Mouse (Mus musculus): ENCODE measurements around the gene Sash3.

GRCm38 (mm10) chrX:48139368-48140285 is 6.6 kb upstream of the Sash3 start:
- no peak for TF ChIP-seq ZNF384 (IDR thresholded peaks at IDR 0.05; ENCODE audit: low read depth, low read length)
- no peak for TF ChIP-seq CHD2 (IDR thresholded peaks at IDR 0.05; ENCODE audit: low read depth, low read length)
- TF ChIP-seq ZC3H11A (IDR thresholded peaks at IDR 0.05; ENCODE audit: borderline replicate concordance, low read depth, low read length) = no peak
